Mouse (Mus musculus) neural tube, embryonic 14.5 days (tissue): Measurements from ENCODE around the gene Cdk15. TPM values are rescaled to one million over a fixed set of nuclear protein-coding genes. Genes with fewer than 3 reads are reported as not detected.
A peak's percentile ranks its signal among the peaks of the same experiment; 100 is the strongest.

ENCODE experiments used
- ATAC-seq: fragments of 200-750 bp; cut with Nextera tagmentation; 2 replicates; pipeline ENCODE4 v1.8.0; 2017; ENCODE audit warnings: low read depth, mild to moderate bottlenecking, moderate TSS enrichment, moderate library complexity
- H3K27ac ChIP-seq: fragments of 300-500 bp; sonication (generic); 2 replicates; pipeline ENCODE4 v1.5.1; 2014; ENCODE audit warnings: low read depth, mild to moderate bottlenecking, control low read depth, low read length, moderate library complexity, mixed read lengths
- H3K27me3 ChIP-seq: fragments of 300-500 bp; sonication (generic); 2 replicates; pipeline ENCODE4 v1.6.1; 2014; ENCODE audit warnings: low read length; ENCODE audit not compliant: control insufficient read depth, insufficient read depth
- H3K36me3 ChIP-seq: fragments of 300-500 bp; sonication (generic); 2 replicates; pipeline ENCODE4 v1.6.1; 2014; ENCODE audit warnings: low read length, mixed read lengths; ENCODE audit not compliant: control insufficient read depth, insufficient read depth
- H3K4me1 ChIP-seq: fragments of 300-500 bp; sonication (generic); 2 replicates; pipeline ENCODE4 v1.6.1; 2014; ENCODE audit warnings: low read length; ENCODE audit not compliant: control insufficient read depth, insufficient read depth
- H3K4me2 ChIP-seq: fragments of 300-500 bp; sonication (generic); 2 replicates; pipeline ENCODE4 v1.6.1; 2014; ENCODE audit warnings: mild to moderate bottlenecking, low read depth, low read length, control low read depth
- H3K4me3 ChIP-seq: fragments of 300-500 bp; sonication (generic); 2 replicates; pipeline ENCODE4 v1.5.1; 2014; ENCODE audit warnings: low read depth, low read length, control low read depth, mixed read lengths
- H3K9ac ChIP-seq: fragments of 300-500 bp; sonication (generic); replicated peaks from 2 replicates; pipeline ENCODE4 v1.6.1; 2014; ENCODE audit warnings: low read depth, mild to moderate bottlenecking, control low read depth, low read length, mixed read lengths
- H3K9me3 ChIP-seq: fragments of 300-500 bp; sonication (generic); 2 replicates; pipeline ENCODE4 v1.6.1; 2016; ENCODE audit warnings: low read length; ENCODE audit not compliant: control insufficient read depth
- WGBS: fragments of 180-500 bp; shearing (Covaris S2); extraction: QIAGEN DNeasy Blood & Tissue Kit; methylation state at CpG from one replicate; pipeline ENCODE4 v1.1.7; 2014; 5-methylcytosine and 5-hydroxymethylcytosine counted together
- polyA plus RNA-seq: library from polyadenylated mRNA; unstranded; fragments of >200 nt; fragmentation: Nextera tagmentation; extraction: Ambion mirVana; gene quantifications from 2 replicates; pipeline ENCODE4 v1.2.1, GENCODE M21; 2014

The Cdk15 gene
- polyA plus RNA-seq, 1 experiment from 2014 or later: 1.0 TPM

DNA sequence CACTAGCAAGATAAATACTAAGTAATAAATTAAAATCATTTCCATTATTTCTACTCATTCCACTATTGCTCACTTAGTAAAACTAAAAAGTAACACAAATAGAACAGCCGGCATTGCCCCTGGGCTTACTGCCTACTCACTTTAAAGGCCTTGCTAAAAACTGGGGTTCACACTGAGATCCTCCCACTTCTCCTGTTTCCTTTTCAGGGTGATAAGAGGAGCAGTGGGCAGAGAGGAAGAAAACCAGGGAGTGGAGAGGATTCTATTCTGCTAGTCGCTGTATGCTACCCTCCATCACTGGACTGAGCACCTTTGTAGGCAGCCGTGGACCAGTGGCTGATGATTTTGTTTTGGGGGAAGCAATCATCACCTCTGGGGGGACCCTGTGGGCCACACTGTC, 40.5 kb downstream of the Cdk15 start:
- 89% methylated on average over 3 of the region's 3 CpGs for WGBS
- no peak overlapping the region for H3K9ac ChIP-seq
- no peak for ATAC-seq
- no peaks in the 10 kb centered on the region for H3K4me1 ChIP-seq
- H3K36me3 ChIP-seq: no peaks in the 10 kb centered on the region
- no peak overlapping the region for H3K4me2 ChIP-seq
- H3K27me3 ChIP-seq: no peaks in the 10 kb centered on the region
- no peaks in the 10 kb centered on the region for H3K9me3 ChIP-seq
- H3K27ac ChIP-seq: no peak overlapping the region
- no peak overlapping the region for H3K4me3 ChIP-seq

DNA sequence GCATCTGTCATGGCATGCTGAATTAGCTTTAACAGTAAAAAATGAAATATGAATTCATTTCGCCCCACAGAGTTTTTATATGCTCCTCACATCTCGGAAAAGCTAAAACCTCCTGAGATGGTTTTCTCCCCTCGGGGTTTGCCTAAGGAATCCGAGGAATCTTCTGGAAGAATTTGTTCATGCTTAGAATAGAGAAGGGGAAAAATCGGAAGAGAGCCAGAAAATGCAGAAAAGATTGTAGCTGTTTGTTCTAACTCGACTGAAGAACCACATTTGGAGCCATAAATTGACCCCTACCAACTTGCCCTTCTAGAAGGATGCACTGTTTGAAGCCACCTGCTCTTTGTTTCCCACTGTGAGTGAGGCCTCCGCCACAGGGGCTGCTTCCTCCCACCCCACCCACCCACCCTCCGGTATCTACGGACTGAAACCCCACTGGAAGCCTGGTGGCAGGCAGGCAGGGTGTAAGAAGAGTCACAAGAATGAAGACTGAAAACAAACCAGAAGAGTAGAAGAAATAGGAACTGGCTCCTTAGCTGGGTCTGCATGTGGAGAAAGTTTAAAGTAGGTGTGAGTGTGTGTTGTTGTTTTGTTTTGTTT, 41.9 kb downstream of the Cdk15 start:
- no peak for ATAC-seq
- H3K4me3 ChIP-seq: no peak overlapping the region
- H3K36me3 ChIP-seq: no peaks in the 10 kb centered on the region
- H3K27ac ChIP-seq: no peak overlapping the region
- H3K4me2 ChIP-seq: no peak overlapping the region
- WGBS: 52% methylated on average over 9 of the region's 9 CpGs
- no peaks in the 10 kb centered on the region for H3K27me3 ChIP-seq
- no peak overlapping the region for H3K9ac ChIP-seq
- no peaks in the 10 kb centered on the region for H3K9me3 ChIP-seq
- H3K4me1 ChIP-seq: no peaks in the 10 kb centered on the region

DNA sequence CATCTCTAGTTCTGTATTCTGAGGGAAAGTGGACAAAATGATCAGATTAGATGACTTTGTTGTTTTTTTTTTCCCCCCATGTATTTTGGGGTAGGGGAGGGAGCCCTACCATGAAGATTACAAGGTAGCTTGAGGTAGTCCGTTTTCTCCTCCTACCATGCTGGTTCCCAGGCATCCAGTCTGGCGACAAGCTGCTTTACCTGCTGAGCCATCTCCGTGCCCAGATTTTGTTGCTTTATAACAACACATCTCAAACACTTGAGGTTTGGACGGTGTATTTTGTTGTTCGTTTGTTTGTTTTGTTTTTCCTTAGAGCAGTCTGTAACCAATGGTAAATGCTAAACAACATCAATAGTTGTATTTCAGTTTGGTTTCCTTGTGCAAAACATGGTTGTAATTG, 50.6 kb downstream of the Cdk15 start:
- no peaks in the 10 kb centered on the region for H3K27me3 ChIP-seq
- H3K4me1 ChIP-seq: 0 out of 2 replicates have a peak, but pooled peaks cover 7% of the 10 kb centered on the region
- no peaks in the 10 kb centered on the region for H3K9me3 ChIP-seq
- WGBS: 86% methylated on average over 5 of the region's 5 CpGs
- no peak overlapping the region for H3K4me2 ChIP-seq
- H3K36me3 ChIP-seq: no peaks in the 10 kb centered on the region
- H3K9ac ChIP-seq: no peak overlapping the region
- ATAC-seq: no peak
- H3K4me3 ChIP-seq: no peak overlapping the region
- no peak overlapping the region for H3K27ac ChIP-seq

DNA sequence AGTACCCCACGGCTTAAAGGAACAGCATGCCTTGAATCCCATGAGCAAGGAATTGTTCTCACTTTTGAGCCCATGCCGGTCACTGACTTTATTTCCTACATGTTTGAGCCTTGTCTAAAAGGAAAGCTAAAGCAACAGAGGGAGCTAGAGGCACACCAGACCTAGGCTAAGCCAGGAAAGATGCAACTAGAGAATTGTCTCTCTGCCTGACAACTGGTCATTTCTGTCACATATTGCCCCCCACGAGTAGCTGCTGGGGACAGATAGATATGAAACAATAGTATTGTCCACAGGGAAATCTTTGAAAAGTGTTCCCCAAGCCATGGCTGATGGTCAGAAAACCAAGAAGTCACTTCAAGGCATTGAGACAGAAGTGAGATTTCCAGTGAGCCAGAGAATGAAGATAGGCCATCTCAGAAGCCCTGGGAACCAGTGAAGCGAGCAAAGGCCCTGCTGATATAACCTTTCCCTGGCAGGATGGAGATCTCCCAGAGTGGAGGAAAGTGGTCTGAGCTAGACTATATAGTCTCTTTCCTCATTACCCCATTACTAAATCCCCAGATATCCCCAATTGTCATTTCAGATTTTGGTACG, 54.7 kb downstream of the Cdk15 start:
- Histone ChIP-seq H3K4me3 (no peak overlapping the region), H3K27ac (no peak overlapping the region), H3K36me3 (no peaks in the 10 kb centered on the region), H3K9ac (no peak overlapping the region), H3K27me3 (no peaks in the 10 kb centered on the region), H3K4me2 (no peak overlapping the region), H3K9me3 (no peaks in the 10 kb centered on the region), H3K4me1 (peaks cover 22% of the 10 kb centered on the region)
- 55% methylated on average over 5 of the region's 5 CpGs for WGBS
- ATAC-seq: no peak

DNA sequence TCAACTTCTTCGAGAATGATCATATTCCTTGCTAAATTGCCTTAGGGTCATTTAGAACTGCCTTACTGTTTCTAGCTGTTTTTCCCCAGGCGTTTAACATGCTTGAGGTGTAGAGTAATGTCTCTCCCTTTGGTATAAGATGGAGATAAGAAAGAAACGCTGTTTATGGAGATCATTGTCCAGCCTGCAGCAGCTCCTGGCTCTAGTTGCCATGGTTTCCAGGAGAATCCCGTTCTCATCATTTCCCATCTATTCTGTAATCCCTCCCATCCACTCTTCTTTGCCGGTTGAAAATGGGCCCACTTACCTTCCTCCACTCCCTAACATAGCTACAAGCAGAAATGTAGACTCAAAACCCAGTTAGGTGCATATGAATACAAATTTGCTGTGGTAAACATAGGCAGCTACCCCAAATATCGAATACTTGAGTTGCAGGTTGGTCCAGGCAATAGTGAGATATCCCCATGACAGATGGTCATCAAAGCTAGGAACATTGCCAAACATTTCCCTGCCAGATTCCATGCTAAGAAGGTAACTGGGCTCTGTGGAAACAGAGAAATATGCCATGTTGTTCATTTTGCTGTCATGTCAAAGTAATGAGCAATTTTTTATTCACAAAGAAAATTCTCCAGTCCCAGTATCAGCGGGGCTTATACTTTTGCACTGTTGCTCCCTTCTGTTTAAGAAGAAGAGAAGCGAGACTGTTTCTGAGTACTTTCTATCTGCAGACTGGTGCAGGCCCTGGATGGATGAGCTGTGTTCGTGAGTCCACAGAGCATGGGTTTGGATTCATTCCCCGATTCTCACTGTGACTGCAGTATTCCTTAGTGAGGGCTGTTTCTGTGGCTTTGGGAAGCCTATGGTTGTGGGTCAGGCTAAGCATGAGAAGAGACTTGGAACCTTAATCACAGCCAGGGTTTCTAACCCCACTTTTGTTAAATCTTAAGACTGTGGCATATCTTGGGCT, 55.8 kb downstream of the Cdk15 start:
- Histone ChIP-seq H3K4me2 (no peak overlapping the region), H3K9me3 (no peaks in the 10 kb centered on the region), H3K27ac (no peak overlapping the region), H3K4me1 (peaks cover 22% of the 10 kb centered on the region), H3K36me3 (no peaks in the 10 kb centered on the region), H3K9ac (no peak overlapping the region), H3K4me3 (no peak overlapping the region), H3K27me3 (no peaks in the 10 kb centered on the region)
- 51% methylated on average over 10 of the region's 10 CpGs for WGBS
- ATAC-seq: no peak

DNA sequence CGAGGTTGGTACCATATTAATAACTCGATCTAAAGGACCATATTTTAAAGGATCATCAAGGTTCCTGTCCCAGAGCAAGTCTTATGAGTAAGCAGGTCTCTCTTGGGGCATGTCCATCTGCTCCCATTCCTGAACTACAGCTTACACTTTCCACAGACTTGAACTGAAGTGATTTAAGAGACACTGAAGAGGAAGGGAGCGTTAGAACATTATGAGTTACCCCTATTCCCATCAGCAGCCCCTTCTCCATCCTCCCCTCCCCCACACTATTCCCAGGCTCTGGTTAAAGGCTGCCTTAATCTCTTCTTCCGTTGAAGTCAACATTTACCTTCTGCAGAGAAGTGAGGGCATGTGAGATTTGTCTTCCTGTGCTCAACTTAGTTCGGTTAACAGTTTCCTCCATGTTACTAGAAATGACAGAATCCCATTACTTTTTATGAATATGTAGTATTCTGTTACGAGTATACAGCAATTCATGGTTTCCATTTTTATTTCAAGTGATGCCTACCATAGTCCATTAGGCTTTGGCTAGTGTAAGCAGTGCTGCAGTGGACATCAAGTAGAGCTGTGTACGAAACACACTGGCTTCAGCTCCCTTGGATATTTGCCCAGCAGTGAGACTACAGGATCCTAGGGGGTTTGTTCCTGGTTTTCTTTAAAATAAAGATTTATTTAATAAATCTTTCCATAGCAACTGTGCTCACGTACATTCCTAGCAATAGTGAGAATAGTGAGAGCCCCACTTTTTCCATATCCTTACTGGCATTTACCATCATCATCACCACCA, 56.6 kb downstream of the Cdk15 start:
- no peak overlapping the region for H3K27ac ChIP-seq
- no peak overlapping the region for H3K9ac ChIP-seq
- no peak overlapping the region for H3K4me3 ChIP-seq
- no peaks in the 10 kb centered on the region for H3K27me3 ChIP-seq
- H3K9me3 ChIP-seq: no peaks in the 10 kb centered on the region
- 80% methylated on average over 8 of the region's 8 CpGs for WGBS
- H3K4me2 ChIP-seq: no peak overlapping the region
- no peak for ATAC-seq
- no peaks in the 10 kb centered on the region for H3K36me3 ChIP-seq
- peaks cover 22% of the 10 kb centered on the region for H3K4me1 ChIP-seq

DNA sequence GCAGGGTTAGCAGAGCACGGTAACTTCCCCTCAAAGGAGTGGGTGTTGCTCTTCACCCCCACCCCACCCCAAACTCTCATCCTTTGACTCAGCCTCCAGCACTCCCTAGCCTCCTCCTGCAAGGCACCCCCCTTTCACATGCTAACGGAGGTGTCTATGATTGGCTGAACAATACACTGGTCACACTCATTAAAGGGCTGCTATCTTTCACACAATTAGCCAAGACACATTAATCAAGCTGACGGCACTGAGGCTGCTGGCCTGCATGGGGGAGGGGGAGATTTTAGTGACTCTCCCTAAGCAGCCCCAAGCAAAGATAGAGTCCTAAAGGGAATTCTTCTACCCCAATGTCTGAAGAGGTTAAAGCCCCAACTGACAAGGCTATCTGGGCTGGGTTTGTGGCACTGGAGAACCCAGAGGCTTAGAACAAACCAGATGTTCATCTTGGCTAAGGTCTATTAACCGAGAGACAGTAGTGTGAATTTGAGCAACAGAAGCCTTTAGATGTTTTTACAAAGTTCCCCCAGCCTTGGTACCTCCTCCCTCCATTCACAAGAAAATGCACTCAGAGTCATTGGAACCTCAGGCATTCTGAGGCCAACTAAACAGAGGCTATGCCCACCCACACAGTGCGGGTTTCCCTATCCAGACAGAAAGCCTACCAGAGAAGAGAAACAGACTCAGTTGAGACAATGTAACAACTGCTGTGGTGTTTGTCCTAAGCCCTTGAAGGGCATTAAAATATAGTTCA, 58.5 kb downstream of the Cdk15 start:
- H3K4me3 ChIP-seq: no peak overlapping the region
- H3K4me2 ChIP-seq: peak overlapping the region; percentile 23; the same call in 1 of the 2 replicates
- H3K9me3 ChIP-seq: no peaks in the 10 kb centered on the region
- H3K27ac ChIP-seq: no peak overlapping the region
- 3% methylated on average over 5 of the region's 5 CpGs for WGBS
- H3K36me3 ChIP-seq: no peaks in the 10 kb centered on the region
- H3K27me3 ChIP-seq: no peaks in the 10 kb centered on the region
- ATAC-seq: peak; percentile 88
- peaks cover 22% of the 10 kb centered on the region for H3K4me1 ChIP-seq
- no peak overlapping the region for H3K9ac ChIP-seq

DNA sequence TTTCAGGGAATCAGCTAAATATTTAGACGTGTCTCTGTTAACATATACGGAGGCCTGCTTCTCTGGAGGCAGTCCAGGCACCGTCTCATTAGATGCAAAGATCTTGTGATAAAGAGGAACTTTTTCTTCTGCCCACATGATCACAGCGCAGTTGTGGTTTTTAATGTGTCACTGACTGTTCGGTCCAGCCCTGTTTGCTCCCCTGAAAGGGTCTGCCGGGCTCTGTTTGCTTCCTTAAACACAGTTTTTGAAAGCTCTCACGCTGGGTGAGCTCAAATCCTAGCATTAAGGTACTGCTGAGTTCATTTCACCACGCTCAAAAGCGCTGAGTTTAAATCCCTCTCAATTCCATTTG, 59.3 kb downstream of the Cdk15 start:
- H3K27me3 ChIP-seq: no peaks in the 10 kb centered on the region
- WGBS: 4% methylated on average over 9 of the region's 9 CpGs
- no peak overlapping the region for H3K4me3 ChIP-seq
- no peak overlapping the region; the same call in 1 of the 2 replicates for H3K4me2 ChIP-seq
- ATAC-seq: no peak
- peaks cover 20% of the 10 kb centered on the region for H3K4me1 ChIP-seq
- H3K9ac ChIP-seq: no peak overlapping the region
- H3K36me3 ChIP-seq: no peaks in the 10 kb centered on the region
- H3K9me3 ChIP-seq: no peaks in the 10 kb centered on the region
- no peak overlapping the region; the same call in 1 of the 2 replicates for H3K27ac ChIP-seq
